Mouse (Mus musculus) midbrain, embryonic 11.5 days (tissue): ENCODE data around the gene Zfr. TPM values are rescaled to one million over a fixed set of nuclear protein-coding genes. Genes with fewer than 3 reads are reported as not detected.
"Not testable (repeated sequence)": the region's sequence is repeated elsewhere in the genome, so short reads cannot be mapped to it uniquely, and the experiment has no call there.

Source experiments
- ATAC-seq: fragments of 200-750 bp; cut with Nextera tagmentation; 2 replicates; pipeline ENCODE4 v1.8.0; 2017; ENCODE audit warnings: moderate TSS enrichment, moderate library complexity; ENCODE audit not compliant: low FRiP score
- DNase-seq: peaks from one replicate; pipeline ENCODE4 v3.0.0; 2015; ENCODE audit warnings: low spot score; ENCODE audit errors: missing footprints
- H3K27ac ChIP-seq: fragments of 300-500 bp; sonication (generic); 2 replicates; pipeline ENCODE4 v1.5.1; 2014; ENCODE audit warnings: low read depth, low read length
- H3K27me3 ChIP-seq: fragments of 300-500 bp; sonication (generic); 2 replicates; pipeline ENCODE4 v1.6.1; 2014; ENCODE audit warnings: mild to moderate bottlenecking, low read length, moderate library complexity, mixed read lengths; ENCODE audit not compliant: control insufficient read depth, insufficient read depth
- H3K36me3 ChIP-seq: fragments of 300-500 bp; sonication (generic); 2 replicates; pipeline ENCODE4 v1.6.1; 2014; ENCODE audit warnings: mild to moderate bottlenecking, low read length, moderate library complexity, mixed read lengths; ENCODE audit not compliant: control insufficient read depth, insufficient read depth
- H3K4me1 ChIP-seq: fragments of 300-500 bp; sonication (generic); 2 replicates; pipeline ENCODE4 v1.6.1; 2014; ENCODE audit warnings: low read length; ENCODE audit not compliant: control insufficient read depth, insufficient read depth
- H3K4me2 ChIP-seq: fragments of 300-500 bp; sonication (generic); 2 replicates; pipeline ENCODE4 v1.6.1; 2014; ENCODE audit warnings: mild to moderate bottlenecking, moderate library complexity
- H3K4me3 ChIP-seq: fragments of 300-500 bp; sonication (generic); 2 replicates; pipeline ENCODE4 v1.5.1; 2014; ENCODE audit warnings: low read depth, low read length
- H3K9ac ChIP-seq: fragments of 300-500 bp; sonication (generic); 2 replicates; pipeline ENCODE4 v1.6.1; 2014; ENCODE audit warnings: low read length
- H3K9me3 ChIP-seq: fragments of 300-500 bp; sonication (generic); 2 replicates; pipeline ENCODE4 v1.6.1; 2016; ENCODE audit warnings: low read length; ENCODE audit not compliant: control insufficient read depth
- WGBS: fragments of 180-500 bp; shearing (Covaris S2); extraction: QIAGEN DNeasy Blood & Tissue Kit; methylation state at CpG from one replicate; pipeline ENCODE4 v1.1.7; 2014; 5-methylcytosine and 5-hydroxymethylcytosine counted together
- polyA plus RNA-seq: library from polyadenylated mRNA; unstranded; fragments of >200 nt; fragmentation: Nextera tagmentation; extraction: Ambion mirVana; gene quantifications from 2 replicates; pipeline ENCODE4 v1.2.1, GENCODE M21; 2014

Zfr gene
- polyA plus RNA-seq, 1 experiment from 2014 or later: 137 TPM

GRCm38 (mm10) chr15:12115722-12116230 is 1.9 kb upstream of the Zfr start:
- H3K4me3 ChIP-seq: no peak overlapping the region
- WGBS: 15% methylated on average over 6 of the region's 6 CpGs
- DNase-seq: no peak
- H3K36me3 ChIP-seq: no peaks in the 10 kb centered on the region
- H3K9ac ChIP-seq: no peak overlapping the region
- H3K27me3 ChIP-seq: no peaks in the 10 kb centered on the region
- no peak for ATAC-seq
- no peak overlapping the region for H3K4me2 ChIP-seq
- H3K27ac ChIP-seq: no peak overlapping the region
- peaks cover 13% of the 10 kb centered on the region for H3K4me1 ChIP-seq
- no peaks in the 10 kb centered on the region for H3K9me3 ChIP-seq

GRCm38 (mm10) chr15:12118093-12118431 is 431 bp downstream of the Zfr start:
- H3K4me2 ChIP-seq: peak overlapping the region; percentile 88
- peak overlapping the region; percentile 85 for H3K27ac ChIP-seq
- peak overlapping the region; percentile 98 for H3K9ac ChIP-seq
- peaks cover 13% of the 10 kb centered on the region for H3K4me1 ChIP-seq
- DNase-seq (no peak), ATAC-seq (peak; percentile 70)
- 0% methylated on average over 15 of the region's 43 CpGs for WGBS
- no peaks in the 10 kb centered on the region for H3K27me3 ChIP-seq
- peak overlapping the region; percentile 99 for H3K4me3 ChIP-seq
- no peaks in the 10 kb centered on the region for H3K36me3 ChIP-seq
- H3K9me3 ChIP-seq: no peaks in the 10 kb centered on the region

DNA sequence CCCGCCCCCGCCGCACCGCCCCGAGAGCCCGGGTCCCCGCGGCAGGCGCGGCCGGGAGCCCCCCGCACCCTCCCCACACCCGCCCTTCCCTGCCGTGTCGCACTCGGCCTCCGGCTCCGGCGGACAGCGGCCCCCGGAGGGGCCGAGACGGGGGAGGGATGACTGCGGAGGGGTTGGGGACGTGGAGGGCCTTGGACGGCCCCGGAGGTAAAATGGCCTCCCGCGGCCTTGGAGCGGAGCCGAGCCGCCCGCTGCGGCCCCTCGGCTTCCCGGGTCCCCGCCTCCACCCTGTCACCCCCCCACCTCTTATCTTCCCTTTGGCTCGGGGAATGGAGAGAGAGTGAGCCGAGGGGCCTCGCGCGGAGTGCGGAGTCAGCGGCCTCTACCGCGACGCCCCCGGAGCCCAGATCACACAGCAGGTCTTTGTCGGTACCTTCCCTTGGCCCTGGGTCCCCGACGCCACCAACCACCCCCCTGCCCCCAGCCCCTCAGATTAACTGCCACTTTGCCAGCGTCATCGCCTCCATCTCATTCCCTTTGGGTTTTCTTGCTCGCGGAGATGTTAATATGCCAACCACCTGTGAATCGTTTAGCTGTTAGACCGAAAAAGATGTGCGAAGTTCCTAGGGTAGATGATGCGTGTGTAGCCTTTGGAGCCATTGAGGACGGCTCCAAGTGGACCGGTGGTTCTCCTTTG is 949 bp downstream of the Zfr start:
- peak; percentile 67 for ATAC-seq
- Histone ChIP-seq H3K4me3 (peak overlapping the region; percentile 99), H3K27ac (peak overlapping the region; percentile 85), H3K9ac (peak overlapping the region; percentile 98), H3K4me2 (peak overlapping the region; percentile 88), H3K9me3 (no peaks in the 10 kb centered on the region), H3K36me3 (no peaks in the 10 kb centered on the region), H3K27me3 (no peaks in the 10 kb centered on the region), H3K4me1 (peaks cover 13% of the 10 kb centered on the region)
- WGBS: under 1% methylated on average over 31 of the region's 61 CpGs
- peak; percentile 96 for DNase-seq

DNA sequence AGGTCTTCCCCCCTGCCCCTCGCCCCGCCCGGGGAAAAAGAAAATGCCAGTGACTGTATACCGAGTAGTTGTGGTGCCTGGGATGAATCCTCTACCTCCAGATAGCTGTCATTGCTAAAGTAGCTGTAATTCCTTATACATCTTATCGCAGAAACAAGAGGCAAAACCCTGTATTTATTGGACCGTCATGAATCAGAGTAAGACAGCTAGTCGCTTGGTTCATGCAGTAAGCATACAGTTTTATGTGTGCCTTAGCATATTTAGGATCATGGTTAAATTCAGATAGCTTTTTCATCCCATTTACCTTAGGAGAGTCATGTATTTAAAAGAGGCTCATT is 1.5 kb downstream of the Zfr start:
- no peak for ATAC-seq
- H3K9me3 ChIP-seq: no peaks in the 10 kb centered on the region
- peak overlapping the region; percentile 98 for H3K9ac ChIP-seq
- 15% methylated on average over 7 of the region's 7 CpGs for WGBS
- H3K36me3 ChIP-seq: no peaks in the 10 kb centered on the region
- peak overlapping the region; percentile 99 for H3K4me3 ChIP-seq
- H3K4me1 ChIP-seq: peaks cover 13% of the 10 kb centered on the region
- H3K27me3 ChIP-seq: no peaks in the 10 kb centered on the region
- peak overlapping the region; percentile 88 for H3K4me2 ChIP-seq
- H3K27ac ChIP-seq: no peak overlapping the region
- no peak for DNase-seq

GRCm38 (mm10) chr15:12124913-12125312 is 7.3 kb downstream of the Zfr start:
- Histone ChIP-seq H3K4me1 (no peaks in the 10 kb centered on the region), H3K27ac (no peak overlapping the region), H3K27me3 (no peaks in the 10 kb centered on the region), H3K9me3 (no peaks in the 10 kb centered on the region), H3K9ac (no peak overlapping the region), H3K4me2 (no peak overlapping the region), H3K36me3 (no peaks in the 10 kb centered on the region), H3K4me3 (no peak overlapping the region)
- 100% methylated on average over 1 of the region's 1 CpGs for WGBS
- DNase-seq (no peak), ATAC-seq (no peak)

GRCm38 (mm10) chr15:12130871-12131270 is 13.2 kb downstream of the Zfr start:
- H3K9me3 ChIP-seq, ATAC-seq, H3K4me3 ChIP-seq, H3K9ac ChIP-seq, H3K4me1 ChIP-seq, H3K27me3 ChIP-seq, H3K27ac ChIP-seq, H3K36me3 ChIP-seq, DNase-seq, H3K4me2 ChIP-seq: not testable (repeated sequence)
- WGBS: 90% methylated on average over 3 of the region's 3 CpGs

DNA sequence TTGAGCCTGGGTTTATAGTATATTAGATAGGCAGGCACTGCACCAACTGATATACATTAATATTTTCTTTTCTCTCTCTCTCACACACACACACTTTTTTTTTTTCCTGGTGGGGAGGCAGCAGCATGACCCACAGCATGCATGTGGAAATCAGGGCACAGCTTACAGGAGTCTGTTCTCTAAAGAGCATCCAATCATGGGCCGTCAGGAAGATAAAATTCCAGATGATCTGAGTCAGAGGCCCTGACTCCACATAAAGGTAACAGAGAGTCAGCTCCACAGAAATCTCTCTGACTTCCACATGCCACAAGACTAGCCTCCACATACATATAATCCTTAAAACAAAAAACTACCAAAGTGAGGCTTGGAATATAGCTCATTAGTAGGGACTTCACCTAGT is 16.9 kb downstream of the Zfr start:
- DNase-seq: no peak
- no peaks in the 10 kb centered on the region for H3K9me3 ChIP-seq
- H3K36me3 ChIP-seq: no peaks in the 10 kb centered on the region; the same call in 1 of the 2 replicates
- no peak overlapping the region for H3K4me3 ChIP-seq
- H3K9ac ChIP-seq: no peak overlapping the region
- no peak overlapping the region for H3K27ac ChIP-seq
- H3K4me2 ChIP-seq: no peak overlapping the region
- no peak for ATAC-seq
- 85% methylated on average over 1 of the region's 1 CpGs for WGBS
- H3K4me1 ChIP-seq: no peaks in the 10 kb centered on the region
- H3K27me3 ChIP-seq: no peaks in the 10 kb centered on the region

DNA sequence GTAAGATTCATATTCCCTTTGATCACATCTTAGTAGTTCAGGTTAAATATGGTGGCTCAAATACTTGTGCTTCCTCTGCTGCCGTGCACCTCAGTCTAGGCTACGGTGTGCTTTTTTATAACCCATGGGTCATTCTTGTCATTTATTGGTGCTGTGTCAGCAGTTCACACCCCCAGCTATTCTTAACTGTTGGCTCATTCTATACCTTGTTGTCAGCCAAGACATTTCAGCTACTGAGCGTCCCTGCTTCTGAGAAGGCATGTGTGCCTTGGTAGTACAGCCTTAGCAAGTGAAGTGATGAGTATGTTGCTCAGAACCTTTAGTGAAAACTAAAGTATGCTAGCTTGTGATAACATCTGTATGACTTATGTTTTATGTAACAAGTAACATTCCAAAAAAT is 17.7 kb downstream of the Zfr start:
- 82% methylated on average over 3 of the region's 3 CpGs for WGBS
- H3K4me2 ChIP-seq: no peak overlapping the region
- H3K27me3 ChIP-seq: no peaks in the 10 kb centered on the region
- DNase-seq: no peak
- H3K4me1 ChIP-seq: no peaks in the 10 kb centered on the region
- no peak for ATAC-seq
- H3K9ac ChIP-seq: no peak overlapping the region
- H3K27ac ChIP-seq: no peak overlapping the region
- H3K4me3 ChIP-seq: no peak overlapping the region
- H3K36me3 ChIP-seq: no peaks in the 10 kb centered on the region; the same call in 1 of the 2 replicates
- no peaks in the 10 kb centered on the region for H3K9me3 ChIP-seq

DNA sequence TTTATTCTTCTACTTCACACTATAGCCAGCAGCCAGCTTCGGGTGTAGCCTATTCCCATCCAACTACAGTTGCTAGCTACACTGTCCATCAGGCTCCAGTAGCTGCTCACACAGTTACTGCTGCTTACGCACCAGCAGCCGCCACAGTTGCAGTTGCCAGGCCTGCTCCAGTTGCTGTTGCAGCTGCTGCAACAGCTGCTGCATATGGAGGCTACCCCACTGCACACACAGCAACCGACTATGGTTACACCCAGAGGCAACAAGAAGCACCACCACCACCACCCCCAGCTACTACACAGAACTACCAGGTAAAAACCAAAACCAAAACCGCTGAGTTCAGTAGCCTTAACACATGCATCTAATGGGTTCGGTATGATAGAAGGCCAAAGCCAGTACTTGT is 18.7 kb downstream of the Zfr start:
- ATAC-seq (no peak), DNase-seq (no peak)
- H3K9me3 ChIP-seq: no peaks in the 10 kb centered on the region
- H3K27me3 ChIP-seq: no peaks in the 10 kb centered on the region
- 87% methylated on average over 6 of the region's 6 CpGs for WGBS
- H3K36me3 ChIP-seq: no peaks in the 10 kb centered on the region; the same call in 1 of the 2 replicates
- H3K9ac ChIP-seq: no peak overlapping the region
- H3K4me1 ChIP-seq: no peaks in the 10 kb centered on the region
- H3K4me2 ChIP-seq: no peak overlapping the region
- no peak overlapping the region for H3K4me3 ChIP-seq
- no peak overlapping the region for H3K27ac ChIP-seq
